Mouse (Mus musculus): ENCODE data around the gene Iqsec1.

Iqsec1 gene

DNA sequence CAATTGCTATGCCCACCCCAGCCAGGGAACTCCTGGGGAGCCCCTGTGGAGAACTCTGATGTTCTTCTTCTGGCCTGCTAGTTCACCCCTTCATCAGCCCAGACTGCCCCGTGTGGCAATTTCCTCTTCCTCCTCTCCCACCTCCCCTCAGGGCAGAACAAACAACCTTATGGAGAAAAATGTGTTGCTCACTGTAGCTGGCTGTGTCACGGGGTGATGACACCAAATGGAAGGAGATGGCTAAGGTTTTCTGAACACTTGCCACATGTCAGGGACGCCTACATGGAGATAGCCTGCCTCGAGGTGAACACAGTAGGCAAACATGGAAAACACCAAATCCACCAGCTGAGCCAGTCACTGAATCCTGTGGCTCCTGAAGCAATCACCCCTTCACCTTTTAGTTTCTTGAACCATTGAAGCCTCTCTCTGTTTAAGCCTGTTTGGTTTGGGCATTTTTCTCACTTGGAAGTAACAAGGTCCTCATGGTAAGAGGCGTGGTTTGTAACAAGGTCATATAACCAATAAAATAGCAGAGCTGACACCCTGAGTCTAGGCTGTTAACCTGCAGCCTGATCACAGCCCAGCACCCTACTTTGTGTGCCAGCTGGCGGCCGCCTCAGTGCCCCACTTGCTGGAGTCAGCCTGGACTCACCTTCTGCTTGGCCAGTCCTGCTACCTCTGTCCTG lies 233.4 kb downstream of the Iqsec1 start:
- DNase-seq (ENCODE audit: low spot score) = no peak

DNA sequence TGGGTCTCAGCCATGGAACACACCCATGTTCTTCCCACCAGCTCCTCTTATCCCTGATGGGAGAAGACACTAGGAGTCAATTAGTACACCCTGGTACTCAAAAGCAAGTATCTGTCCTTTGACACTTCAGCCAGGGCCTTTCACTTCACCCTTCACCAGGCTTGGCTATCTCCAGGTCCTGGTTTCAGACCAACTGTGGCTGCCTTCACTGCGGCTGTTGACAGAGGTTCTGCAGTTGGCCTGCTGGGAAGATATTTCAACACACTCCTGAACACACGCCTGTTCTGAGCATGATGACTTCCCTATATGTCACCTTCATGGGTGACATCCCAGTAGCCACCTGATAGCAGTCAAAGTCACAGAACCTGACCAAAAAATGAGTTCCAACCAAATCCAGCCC lies 234.4 kb downstream of the Iqsec1 start:
- no peak for DNase-seq (ENCODE audit: low spot score)

DNA sequence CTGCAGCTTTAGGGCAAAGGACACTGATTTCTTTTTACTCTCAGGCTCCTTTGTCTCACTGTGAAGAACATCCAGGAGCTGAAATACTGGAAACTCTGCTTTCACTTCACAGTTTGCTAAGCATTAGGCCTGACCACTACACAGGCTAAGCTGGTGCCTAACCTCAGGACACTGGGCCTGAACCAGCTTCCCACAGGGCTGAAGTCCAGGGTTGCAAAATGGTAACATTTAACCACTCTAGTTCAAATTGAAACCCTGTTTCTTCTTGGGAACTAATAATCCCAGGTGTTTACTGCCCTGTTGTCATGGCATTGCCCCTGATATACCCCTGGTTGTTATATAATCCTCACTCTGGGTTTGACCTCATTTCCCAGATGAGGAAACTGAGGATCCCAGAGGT lies 234.8 kb downstream of the Iqsec1 start:
- no peak for DNase-seq (ENCODE audit: low spot score)

DNA sequence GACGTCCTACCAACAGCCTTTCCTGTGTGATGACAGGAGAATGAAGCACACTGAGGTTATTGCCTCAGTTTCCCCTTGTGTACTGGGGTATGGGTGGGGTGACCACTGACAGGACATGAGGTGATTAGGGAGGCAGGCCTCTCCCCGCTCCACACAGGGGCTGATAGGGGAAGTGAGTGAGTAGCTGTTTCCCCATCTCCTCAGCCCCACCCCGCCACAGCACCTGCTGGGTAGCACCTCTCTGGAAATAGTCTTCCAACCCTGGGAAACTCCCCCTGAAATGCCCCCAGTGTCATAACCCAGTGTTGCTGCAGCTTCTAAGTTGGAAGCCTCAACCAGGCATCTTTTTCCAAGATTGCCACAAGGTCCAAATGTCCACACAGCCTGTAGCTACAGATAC lies 236.9 kb downstream of the Iqsec1 start:
- DNase-seq (ENCODE audit: low spot score) = no peak

DNA sequence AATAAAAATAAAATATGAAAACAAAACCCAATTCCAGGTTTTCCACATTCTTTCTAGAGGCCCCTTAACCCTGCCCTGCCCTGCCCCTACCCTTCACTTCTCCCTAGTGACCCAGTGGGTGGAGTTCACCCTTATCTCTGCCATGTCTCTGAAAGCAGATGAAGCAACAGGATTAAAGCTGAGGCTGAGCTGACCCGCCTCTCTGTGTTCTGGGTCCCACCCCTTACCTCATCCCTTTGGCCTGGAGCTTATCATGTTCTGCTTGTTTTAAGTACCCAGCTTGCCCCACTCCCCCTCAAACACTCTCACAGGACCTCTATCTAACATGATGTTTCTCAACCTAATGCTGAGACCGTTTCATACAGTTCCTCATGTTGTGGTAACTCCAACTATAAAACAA lies 238.4 kb downstream of the Iqsec1 start:
- DNase-seq (ENCODE audit: low spot score) = no peak

DNA sequence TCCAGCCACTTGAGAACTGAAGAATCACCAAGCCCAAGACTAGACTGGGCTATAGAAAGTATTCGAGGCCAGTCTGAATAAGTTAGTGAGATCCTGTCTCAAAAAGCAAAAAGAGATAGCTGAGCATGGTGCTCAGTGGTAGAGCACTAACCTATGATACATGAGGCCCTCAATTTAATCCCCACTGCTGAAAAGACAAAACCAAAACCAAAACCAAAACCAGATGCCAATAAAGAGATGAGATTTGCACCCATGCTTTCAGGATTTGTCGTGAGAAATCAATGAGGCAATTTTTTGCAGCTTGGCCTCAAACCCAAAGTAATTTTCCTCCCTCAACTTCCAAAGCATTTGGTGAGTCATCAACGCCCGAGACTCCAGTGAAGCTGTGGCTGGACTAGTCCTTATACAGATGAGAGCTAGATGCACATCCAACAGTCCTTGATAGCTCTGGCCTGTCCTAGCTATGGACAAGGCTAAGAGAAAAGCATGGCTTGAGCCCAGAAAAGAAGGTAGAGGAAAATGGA lies 239.0 kb downstream of the Iqsec1 start:
- no peak for DNase-seq (ENCODE audit: low spot score)

DNA sequence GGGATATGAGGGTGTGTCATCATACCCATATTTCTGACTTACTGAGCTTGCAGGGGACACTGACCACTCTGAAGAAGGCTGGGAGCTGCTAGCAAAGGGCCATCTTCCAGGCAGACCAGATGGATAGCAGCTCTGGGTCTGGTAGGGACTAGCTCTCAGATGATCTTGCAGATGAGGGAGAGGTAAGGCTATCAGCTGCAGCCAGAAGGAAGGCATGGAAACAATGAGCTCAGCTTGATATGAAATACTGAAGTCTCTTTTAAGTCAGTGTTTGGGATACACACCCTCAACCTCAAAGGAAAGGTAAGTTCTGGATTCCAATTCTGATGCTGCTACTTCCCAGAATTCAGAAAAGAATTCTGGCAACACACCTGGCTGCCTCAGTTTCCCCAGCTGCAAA lies 239.5 kb downstream of the Iqsec1 start:
- DNase-seq (ENCODE audit: low spot score) = no peak

DNA sequence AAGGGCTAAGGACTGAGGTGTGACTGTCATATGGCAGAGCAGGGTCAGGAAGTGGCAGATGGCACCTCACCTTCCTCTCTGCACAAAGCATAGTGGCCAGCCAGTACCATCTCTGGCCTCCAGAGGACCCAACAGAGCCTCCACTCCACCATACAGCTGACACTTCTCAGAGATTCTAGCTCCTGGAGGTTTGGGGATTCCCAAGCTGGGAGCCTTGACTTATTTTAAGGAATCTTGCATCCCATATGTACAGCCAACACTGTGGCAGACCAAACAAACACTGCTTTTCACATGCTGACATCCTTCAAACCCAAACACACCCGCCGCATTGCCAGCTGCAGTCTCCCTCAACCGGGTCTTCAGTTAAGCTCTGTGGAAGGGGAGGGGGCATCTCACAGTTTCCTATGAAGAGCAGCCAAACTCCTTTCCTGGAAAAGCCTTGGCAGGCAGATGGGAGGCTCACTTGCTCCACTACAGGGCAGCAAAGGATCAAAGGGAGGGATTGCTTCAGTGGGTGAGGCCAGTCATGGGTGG lies 242.1 kb downstream of the Iqsec1 start:
- DNase-seq (ENCODE audit: low spot score) = no peak

DNA sequence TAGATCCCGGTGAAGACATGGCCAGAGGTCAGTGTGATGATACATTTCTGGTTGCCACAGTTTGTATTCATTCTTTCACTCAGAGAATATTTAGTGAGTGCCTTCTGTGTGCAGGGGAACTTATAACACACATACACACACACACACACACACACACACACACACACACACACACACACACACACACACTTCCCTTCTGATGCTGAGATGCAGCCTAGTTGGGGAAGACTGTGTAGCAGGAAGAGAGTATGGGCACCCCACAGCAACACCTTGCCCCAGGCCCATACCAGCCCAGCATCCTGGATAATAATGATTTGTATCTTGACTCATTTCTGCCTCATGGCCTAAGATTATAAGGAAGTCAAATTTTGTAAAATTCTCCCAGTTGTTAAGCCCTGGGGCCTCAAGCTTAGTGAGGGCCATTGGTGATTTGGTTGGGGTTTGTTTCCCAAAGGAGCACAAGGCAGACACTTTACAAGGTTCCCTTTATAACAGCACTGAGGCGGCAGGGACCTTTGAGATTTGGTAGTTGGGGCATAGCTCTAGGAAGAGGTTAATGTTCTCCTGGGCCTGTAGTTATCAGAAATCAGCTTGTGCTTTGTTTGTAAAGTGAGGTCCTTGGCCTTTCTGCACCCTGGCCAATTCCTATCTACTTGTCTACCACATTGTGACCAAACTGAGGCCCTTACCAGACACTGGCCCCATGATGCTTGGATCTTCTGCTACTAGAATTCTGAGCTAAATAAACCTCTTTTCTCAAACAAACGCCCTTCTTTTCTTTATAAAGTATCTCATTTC lies 242.9 kb downstream of the Iqsec1 start:
- no peak for DNase-seq (ENCODE audit: low spot score)

DNA sequence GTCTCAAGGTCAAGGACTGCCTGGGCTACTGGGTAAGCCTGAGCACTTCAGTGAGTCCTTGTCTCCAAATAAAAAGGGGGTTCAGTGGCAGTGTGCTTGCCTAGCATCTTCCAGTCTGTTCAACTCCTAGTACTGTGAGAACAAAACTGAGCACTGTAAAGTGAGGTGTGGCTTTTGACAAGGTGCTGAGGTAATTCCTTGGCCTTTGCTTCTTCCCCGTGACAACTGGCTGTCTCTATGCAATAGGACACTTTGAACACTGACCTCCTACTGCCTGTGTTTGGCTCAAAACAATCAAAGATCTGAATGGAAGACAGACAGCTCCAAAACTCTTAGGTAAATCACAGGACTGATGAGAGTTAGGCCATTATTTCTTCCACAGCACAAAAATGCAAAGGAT lies 246.0 kb downstream of the Iqsec1 start:
- DNase-seq (ENCODE audit: low spot score) = no peak

DNA sequence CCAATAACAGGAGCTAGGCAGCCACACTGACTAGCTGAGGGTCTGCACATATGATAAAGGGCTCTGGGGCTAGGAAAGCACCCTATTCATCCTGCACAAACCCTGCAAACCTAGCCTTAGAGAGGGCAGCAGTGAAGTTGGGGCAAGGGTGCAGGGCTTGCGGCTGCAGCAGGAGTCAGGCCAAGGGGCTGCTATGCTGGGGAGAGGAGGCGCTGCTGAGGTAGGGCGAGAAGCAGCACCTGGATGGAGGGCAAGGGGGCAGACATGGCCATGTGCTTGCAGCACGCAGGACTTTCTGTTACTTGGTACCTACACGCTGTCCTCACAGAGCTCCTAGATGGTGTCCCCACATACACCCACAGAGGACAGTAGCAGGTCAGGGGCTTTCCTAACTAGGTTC lies 246.8 kb downstream of the Iqsec1 start:
- no peak for DNase-seq (ENCODE audit: low spot score)

DNA sequence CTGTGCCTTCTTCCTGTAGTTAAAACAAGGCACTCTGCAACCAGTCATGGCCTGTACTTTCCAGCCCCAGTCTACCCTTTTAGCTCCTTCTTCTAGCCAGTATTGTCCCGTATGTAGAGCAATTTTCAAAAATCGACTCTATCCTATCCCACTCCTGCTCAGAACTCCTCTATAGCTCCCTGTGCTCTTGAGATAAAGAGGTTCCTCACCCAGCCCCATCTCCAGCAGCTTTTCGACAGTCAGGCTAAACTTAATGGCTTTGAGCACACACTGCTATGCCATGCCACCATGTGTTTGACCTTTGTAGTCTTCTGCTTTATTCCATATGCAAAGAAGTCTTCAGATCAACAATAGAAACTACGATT lies 247.4 kb downstream of the Iqsec1 start:
- no peak for DNase-seq (ENCODE audit: low spot score)

DNA sequence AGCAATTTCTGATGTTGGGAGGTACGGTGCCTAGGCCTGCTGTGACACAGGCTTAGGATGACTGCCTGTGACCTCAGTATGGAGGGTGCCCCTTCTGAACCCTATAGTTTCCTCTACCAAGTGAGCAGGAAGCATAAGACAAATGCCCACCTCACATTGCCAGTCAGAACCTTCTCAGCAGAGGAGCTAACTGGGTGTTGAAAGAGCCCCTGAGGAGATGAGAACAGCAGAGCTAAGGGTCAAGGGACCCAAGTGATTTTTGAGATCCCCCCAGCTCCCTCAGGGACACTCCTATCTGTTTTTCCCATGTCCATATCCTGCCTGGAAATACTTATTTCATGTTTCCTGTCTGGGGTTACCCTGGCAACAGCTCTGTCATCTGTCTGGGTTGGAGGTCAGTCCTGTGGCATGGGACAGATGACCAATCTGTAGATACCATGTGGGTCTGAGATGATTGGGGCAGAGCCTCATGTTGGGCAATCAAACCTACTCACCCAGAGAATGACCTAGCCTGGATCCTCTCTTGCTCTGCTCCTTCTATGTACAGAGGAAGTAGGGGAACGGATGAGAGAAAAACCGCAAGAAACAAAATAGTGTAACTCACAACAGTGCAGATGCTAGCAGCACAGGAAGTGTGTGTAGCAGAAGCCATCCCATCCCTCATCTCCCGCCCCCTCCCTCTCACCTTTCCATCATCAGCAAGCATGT lies 248.0 kb downstream of the Iqsec1 start:
- no peak for DNase-seq (ENCODE audit: low spot score)

DNA sequence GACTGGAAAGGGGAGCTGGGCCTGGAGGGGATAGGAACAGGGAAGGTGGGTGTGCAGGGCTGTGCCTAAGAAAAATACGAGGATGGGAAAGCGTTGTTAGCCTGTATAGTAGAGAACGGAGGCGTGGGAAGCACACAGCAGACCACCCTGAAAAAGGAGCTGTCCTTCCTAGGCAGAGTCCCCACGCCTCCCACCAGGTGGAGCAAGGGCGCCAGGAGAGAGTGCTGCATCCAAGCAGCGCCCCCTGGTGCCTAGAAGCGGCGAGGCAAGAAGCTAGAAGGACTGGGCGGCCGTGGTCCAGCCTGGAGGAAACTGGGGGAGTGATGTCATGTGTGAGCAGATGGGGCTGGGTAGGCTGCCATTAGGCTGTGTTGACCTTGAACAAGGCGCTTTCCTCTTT lies 251.1 kb downstream of the Iqsec1 start:
- peak; percentile 91 for DNase-seq (ENCODE audit: low spot score)

DNA sequence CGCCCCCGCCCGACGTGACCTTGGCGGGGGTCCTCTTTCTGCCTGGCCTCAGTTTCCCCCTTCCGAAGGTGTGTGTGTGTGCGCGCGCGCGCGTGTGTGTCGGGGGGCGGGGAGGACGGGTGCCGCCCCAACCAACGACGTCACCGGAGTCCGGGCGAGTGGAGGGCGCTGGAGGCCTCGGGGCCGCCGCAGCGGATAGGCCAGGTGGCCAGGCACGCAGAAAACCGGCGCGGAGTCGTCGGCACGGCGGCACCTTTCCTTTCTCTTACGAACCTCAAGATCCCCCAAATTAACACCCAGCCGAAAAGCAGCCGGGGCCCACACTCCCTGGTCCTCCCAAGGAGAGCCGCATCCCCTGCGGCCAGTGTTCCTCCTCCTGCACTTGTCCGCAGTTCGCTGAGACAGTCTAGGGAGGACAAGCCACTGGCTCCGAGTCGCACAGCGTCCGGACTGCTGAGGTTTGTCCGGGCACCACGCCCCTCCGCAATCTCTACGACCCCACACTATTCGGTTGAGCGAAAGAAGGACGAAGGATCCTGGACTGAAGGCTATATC lies 251.7 kb downstream of the Iqsec1 start:
- peak; percentile 51 for DNase-seq (ENCODE audit: low spot score)

DNA sequence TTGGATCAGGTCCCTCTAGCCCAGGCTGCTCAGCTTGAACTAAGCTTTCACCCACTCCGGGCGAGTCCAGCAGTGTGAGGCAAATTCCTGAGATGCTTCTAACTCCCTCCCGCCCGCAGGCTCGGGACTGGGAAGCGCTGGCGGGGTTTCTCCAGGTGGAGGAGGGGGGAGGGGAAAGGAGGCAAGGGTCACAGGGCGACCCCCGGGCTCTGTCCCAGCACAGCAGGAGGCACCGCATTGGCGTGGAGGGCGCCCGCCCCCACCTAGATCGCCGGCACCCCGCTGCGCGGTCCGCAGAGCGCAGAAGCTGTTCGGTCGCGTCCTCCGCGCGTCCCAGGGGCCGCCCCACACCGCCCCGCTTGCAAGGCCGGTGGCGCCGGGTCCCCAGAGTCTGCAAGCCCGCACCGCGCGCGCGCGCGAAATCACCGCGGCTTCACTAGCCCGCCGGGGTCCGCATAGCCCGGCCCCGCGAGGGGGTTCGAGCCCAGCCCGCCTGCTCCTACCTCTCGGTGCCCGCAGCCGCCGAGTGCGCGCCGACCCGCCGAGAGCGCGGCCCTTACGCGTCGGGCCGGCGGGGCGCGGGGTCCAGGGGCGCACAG lies 252.3 kb downstream of the Iqsec1 start:
- DNase-seq (ENCODE audit: low spot score) = no peak

DNA sequence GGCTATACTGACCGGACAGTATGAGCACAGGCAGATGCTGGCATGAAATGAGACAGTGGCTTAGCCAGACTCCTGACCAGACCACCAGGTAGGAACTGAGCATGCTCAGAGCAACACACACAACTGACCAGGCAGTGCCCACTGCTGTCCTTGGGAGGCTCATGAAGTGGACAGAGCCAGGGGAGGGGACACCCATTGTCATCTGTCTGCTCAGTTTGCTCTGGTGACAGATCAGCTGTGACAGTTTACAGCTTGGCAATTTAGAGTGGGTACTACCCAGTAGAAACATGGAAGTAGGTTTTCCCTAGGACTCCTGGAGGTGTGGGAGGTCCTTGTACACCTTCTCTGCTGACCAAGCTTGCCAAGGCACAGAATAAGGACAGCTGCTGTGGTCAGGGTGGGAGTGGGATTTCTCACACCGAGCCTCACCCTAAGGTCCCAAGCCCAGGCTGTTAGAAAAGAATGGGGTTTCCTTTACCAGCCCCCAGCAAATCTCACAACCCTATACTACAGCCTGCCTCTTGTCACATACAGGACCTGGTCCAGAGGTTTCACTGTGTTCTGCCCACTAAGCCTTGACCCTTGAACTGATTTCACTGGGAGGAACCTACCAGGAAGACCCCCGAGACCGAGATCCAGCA lies 253.0 kb downstream of the Iqsec1 start:
- DNase-seq (ENCODE audit: low spot score) = no peak

DNA sequence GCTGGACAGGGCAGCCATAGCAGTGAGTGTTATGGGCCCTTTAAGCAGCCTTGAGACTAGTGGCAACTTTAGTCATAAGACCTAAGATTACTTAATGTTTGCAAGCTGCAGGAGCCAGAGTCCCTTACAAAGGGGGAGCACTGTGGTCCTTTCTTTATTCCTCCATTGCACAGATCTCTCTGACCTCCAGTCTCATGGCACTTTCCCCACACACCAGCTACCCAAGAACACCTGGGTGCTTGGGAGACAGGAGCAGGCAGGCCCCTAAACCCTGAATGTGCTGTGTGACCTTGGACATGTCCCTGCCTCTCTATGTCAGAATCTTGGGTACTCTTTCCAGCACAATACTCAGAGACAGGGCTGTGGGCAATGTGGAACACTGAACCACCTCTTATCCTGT lies 253.7 kb downstream of the Iqsec1 start:
- DNase-seq (ENCODE audit: low spot score) = no peak

DNA sequence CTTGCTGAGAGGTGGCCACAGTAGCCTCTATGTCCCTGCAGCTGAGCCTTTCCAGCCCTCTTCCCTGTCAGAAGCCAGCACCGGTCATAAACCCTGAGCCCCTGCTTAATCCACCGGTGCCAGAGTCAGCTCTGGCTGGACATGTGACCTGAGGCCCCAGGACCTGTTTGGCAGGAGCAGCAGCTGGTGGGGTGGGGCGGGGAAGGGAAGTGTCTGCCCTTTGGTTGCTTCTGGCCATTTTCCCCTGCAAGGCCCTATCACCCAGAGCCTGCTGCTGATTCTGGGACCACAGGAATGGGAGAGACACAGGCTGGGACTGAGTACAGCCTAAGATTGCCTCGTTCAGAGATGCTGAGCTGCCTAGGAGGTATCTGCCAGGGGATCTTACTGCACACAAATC lies 257.2 kb downstream of the Iqsec1 start:
- DNase-seq (ENCODE audit: low spot score) = no peak

DNA sequence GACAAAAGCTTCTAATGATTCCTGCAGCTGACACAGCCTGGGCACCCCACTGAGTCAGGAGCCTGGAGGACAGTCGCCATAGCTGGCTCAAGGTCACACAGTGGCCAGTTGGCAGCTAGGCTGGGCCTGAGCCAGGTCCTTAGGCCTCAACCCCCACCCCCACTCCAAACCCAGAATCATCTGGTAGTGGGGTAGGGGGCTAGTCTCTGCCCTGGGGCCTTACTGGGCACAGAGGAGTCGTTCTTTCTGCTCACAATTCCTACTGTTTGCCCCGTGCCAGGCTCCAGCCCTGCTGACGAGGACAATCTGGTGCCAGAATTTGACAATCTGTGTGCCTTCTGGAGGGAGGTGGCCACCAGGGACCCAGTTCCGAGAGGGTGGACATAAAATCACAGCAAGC lies 258.7 kb downstream of the Iqsec1 start:
- peak; percentile 67 for DNase-seq (ENCODE audit: low spot score)

DNA sequence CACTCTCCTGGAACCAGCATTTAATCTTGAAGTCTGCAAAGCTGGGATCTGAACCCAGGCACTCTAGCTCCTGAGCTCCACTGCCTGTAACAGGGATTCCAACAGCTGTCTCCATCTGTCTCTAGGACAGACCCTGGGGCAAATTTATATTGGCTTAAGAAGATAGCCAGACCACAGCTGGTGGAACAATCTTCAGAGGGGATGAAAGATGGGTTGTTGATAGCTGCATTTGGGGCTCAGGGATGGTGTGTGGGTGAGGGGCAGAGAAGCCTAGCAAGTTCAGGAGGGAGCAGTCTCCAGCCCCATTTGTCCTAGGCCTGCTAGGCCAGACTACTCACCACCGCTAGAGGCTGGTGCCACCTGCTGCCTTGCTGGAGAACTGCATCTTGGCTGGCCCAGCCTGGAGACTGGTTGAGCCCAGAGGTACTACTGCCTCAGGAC lies 260.0 kb downstream of the Iqsec1 start:
- DNase-seq (ENCODE audit: low spot score) = peak; percentile 88
